Mouse (Mus musculus): ENCODE results near the gene Gatad2a. TPM values are rescaled to one million over a fixed set of nuclear protein-coding genes. Genes with fewer than 3 reads are reported as not detected.

Gatad2a gene
- polyA plus RNA-seq, 1 experiment from 2014 or later = 33.2 TPM

- Histone ChIP-seq H3K9me3 (replicated peaks) (no peaks in the 10 kb centered on the region), H3K27me3 (no peaks in the 10 kb centered on the region), H3K4me2 (no peak overlapping the region), H3K9ac (no peak overlapping the region), H3K27ac (peak overlapping the region; percentile 92), H3K4me1 (replicated peaks) (peaks cover 67% of the 10 kb centered on the region), H3K36me3 (peaks cover 5% of the 10 kb centered on the region; the same call in 1 of the 2 replicates), H3K4me3 (no peak overlapping the region)
- peak; percentile 86 for ATAC-seq (replicated peaks; ENCODE audit: insufficient number of reproducible peaks, insufficient read depth, low FRiP score, low read depth)
- WGBS = 32% methylated on average over 7 of the region's 7 CpGs
These were observed 60.0 kb downstream of the Gatad2a start for GRCm38 (mm10) chr8:69936050-69936794.

GRCm38 (mm10) chr8:69935431-69935830 lies 60.8 kb downstream of the Gatad2a start:
- no peak for ATAC-seq (replicated peaks; ENCODE audit: insufficient number of reproducible peaks, insufficient read depth, low FRiP score, low read depth)
- H3K27me3 ChIP-seq = no peaks in the 10 kb centered on the region
- peaks cover 60% of the 10 kb centered on the region for H3K4me1 ChIP-seq (replicated peaks)
- peak overlapping the region; percentile 92 for H3K27ac ChIP-seq
- H3K36me3 ChIP-seq = peaks cover 5% of the 10 kb centered on the region; the same call in 1 of the 2 replicates
- 92% methylated on average over 3 of the region's 3 CpGs for WGBS
- H3K9ac ChIP-seq = no peak overlapping the region
- H3K9me3 ChIP-seq (replicated peaks) = no peaks in the 10 kb centered on the region
- H3K4me3 ChIP-seq = no peak overlapping the region
- H3K4me2 ChIP-seq = no peak overlapping the region

- WGBS = 71% methylated on average over 5 of the region's 5 CpGs
- no peaks in the 10 kb centered on the region for H3K9me3 ChIP-seq (replicated peaks)
- H3K4me3 ChIP-seq = no peak overlapping the region
- peaks cover 5% of the 10 kb centered on the region; the same call in 1 of the 2 replicates for H3K36me3 ChIP-seq
- no peak overlapping the region for H3K4me2 ChIP-seq
- peaks cover 51% of the 10 kb centered on the region for H3K4me1 ChIP-seq (replicated peaks)
- no peak overlapping the region for H3K27ac ChIP-seq
- H3K9ac ChIP-seq = no peak overlapping the region
- ATAC-seq (replicated peaks; ENCODE audit: insufficient number of reproducible peaks, insufficient read depth, low FRiP score, low read depth) = no peak
- no peaks in the 10 kb centered on the region for H3K27me3 ChIP-seq
These were observed 61.6 kb downstream of the Gatad2a start for GRCm38 (mm10) chr8:69934582-69934981.

GRCm38 (mm10) chr8:69933811-69934210 lies 62.4 kb downstream of the Gatad2a start:
- no peak for ATAC-seq (replicated peaks; ENCODE audit: insufficient number of reproducible peaks, insufficient read depth, low FRiP score, low read depth)
- peaks cover 5% of the 10 kb centered on the region; the same call in 1 of the 2 replicates for H3K36me3 ChIP-seq
- no peak overlapping the region for H3K27ac ChIP-seq
- WGBS = 54% methylated on average over 2 of the region's 2 CpGs
- peaks cover 45% of the 10 kb centered on the region for H3K4me1 ChIP-seq (replicated peaks)
- H3K9ac ChIP-seq = no peak overlapping the region
- H3K27me3 ChIP-seq = no peaks in the 10 kb centered on the region
- H3K4me2 ChIP-seq = no peak overlapping the region
- H3K9me3 ChIP-seq (replicated peaks) = no peaks in the 10 kb centered on the region
- H3K4me3 ChIP-seq = no peak overlapping the region

GRCm38 (mm10) chr8:69926901-69927300 lies 69.3 kb downstream of the Gatad2a start:
- no peak for ATAC-seq (replicated peaks; ENCODE audit: insufficient number of reproducible peaks, insufficient read depth, low FRiP score, low read depth)
- H3K9me3 ChIP-seq (replicated peaks) = no peaks in the 10 kb centered on the region
- peaks cover 11% of the 10 kb centered on the region for H3K4me1 ChIP-seq (replicated peaks)
- no peak overlapping the region for H3K9ac ChIP-seq
- no peaks in the 10 kb centered on the region for H3K27me3 ChIP-seq
- H3K27ac ChIP-seq = no peak overlapping the region
- H3K4me2 ChIP-seq = no peak overlapping the region
- H3K4me3 ChIP-seq = no peak overlapping the region
- H3K36me3 ChIP-seq = peaks cover 3% of the 10 kb centered on the region; the same call in 1 of the 2 replicates

GRCm38 (mm10) chr8:69923986-69924385 lies 72.2 kb downstream of the Gatad2a start:
- Histone ChIP-seq H3K4me3 (no peak overlapping the region), H3K4me2 (no peak overlapping the region), H3K27ac (no peak overlapping the region), H3K9ac (no peak overlapping the region), H3K36me3 (peaks cover 3% of the 10 kb centered on the region; the same call in 1 of the 2 replicates), H3K27me3 (no peaks in the 10 kb centered on the region), H3K4me1 (replicated peaks) (peaks cover 35% of the 10 kb centered on the region), H3K9me3 (replicated peaks) (no peaks in the 10 kb centered on the region)
- 13% methylated on average over 1 of the region's 1 CpGs for WGBS
- no peak for ATAC-seq (replicated peaks; ENCODE audit: insufficient number of reproducible peaks, insufficient read depth, low FRiP score, low read depth)

- Histone ChIP-seq H3K9ac (no peak overlapping the region), H3K4me2 (no peak overlapping the region)
These were observed 75.0 kb downstream of the Gatad2a start for GRCm38 (mm10) chr8:69921141-69921540.

GRCm38 (mm10) chr8:69919876-69920662 lies 76.1 kb downstream of the Gatad2a start:
- 33% methylated on average over 11 of the region's 11 CpGs for WGBS
- H3K4me2 ChIP-seq = no peak overlapping the region; the same call in 1 of the 2 replicates
- H3K27me3 ChIP-seq = no peaks in the 10 kb centered on the region
- H3K4me3 ChIP-seq = no peak overlapping the region
- peaks cover 16% of the 10 kb centered on the region for H3K36me3 ChIP-seq
- peaks cover 48% of the 10 kb centered on the region for H3K4me1 ChIP-seq (replicated peaks)
- peak overlapping the region; percentile 55 for H3K27ac ChIP-seq
- H3K9ac ChIP-seq = no peak overlapping the region
- ATAC-seq (replicated peaks; ENCODE audit: insufficient number of reproducible peaks, insufficient read depth, low FRiP score, low read depth) = peak; percentile 15
- H3K9me3 ChIP-seq (replicated peaks) = no peaks in the 10 kb centered on the region

More at GRCm38 (mm10) chr8:69921141-69921540, 75.0 kb downstream of the Gatad2a start:
- H3K9me3 ChIP-seq (replicated peaks) = no peaks in the 10 kb centered on the region
- no peak overlapping the region for H3K4me3 ChIP-seq
- peaks cover 15% of the 10 kb centered on the region for H3K36me3 ChIP-seq
- H3K27me3 ChIP-seq = no peaks in the 10 kb centered on the region
- H3K27ac ChIP-seq = peak overlapping the region; percentile 55; the same call in 1 of the 2 replicates
- 85% methylated on average over 2 of the region's 2 CpGs for WGBS
- peaks cover 39% of the 10 kb centered on the region for H3K4me1 ChIP-seq (replicated peaks)
- ATAC-seq (replicated peaks; ENCODE audit: insufficient number of reproducible peaks, insufficient read depth, low FRiP score, low read depth) = no peak

- Histone ChIP-seq H3K9me3 (replicated peaks) (no peaks in the 10 kb centered on the region), H3K9ac (no peak overlapping the region), H3K4me3 (no peak overlapping the region), H3K4me2 (no peak overlapping the region), H3K27ac (peak overlapping the region; percentile 14; the same call in 1 of the 2 replicates), H3K36me3 (peaks cover 24% of the 10 kb centered on the region), H3K4me1 (replicated peaks) (peaks cover 57% of the 10 kb centered on the region), H3K27me3 (no peaks in the 10 kb centered on the region)
- ATAC-seq (replicated peaks; ENCODE audit: insufficient number of reproducible peaks, insufficient read depth, low FRiP score, low read depth) = peak; percentile 23; the same call in 1 of the 2 replicates
- 62% methylated on average over 1 of the region's 1 CpGs for WGBS
These were observed 77.2 kb downstream of the Gatad2a start for GRCm38 (mm10) chr8:69919010-69919409.

- no peak overlapping the region for H3K4me2 ChIP-seq
- peaks cover 52% of the 10 kb centered on the region for H3K4me1 ChIP-seq (replicated peaks)
- ATAC-seq (replicated peaks; ENCODE audit: insufficient number of reproducible peaks, insufficient read depth, low FRiP score, low read depth) = no peak
These were observed 77.7 kb downstream of the Gatad2a start for GRCm38 (mm10) chr8:69918506-69918905.

GRCm38 (mm10) chr8:69915748-69916147 lies 80.4 kb downstream of the Gatad2a start:
- WGBS = 22% methylated on average over 5 of the region's 5 CpGs
- Histone ChIP-seq H3K27me3 (no peaks in the 10 kb centered on the region), H3K9me3 (replicated peaks) (no peaks in the 10 kb centered on the region), H3K27ac (peak overlapping the region; percentile 91), H3K4me2 (peak overlapping the region; percentile 30; the same call in 1 of the 2 replicates), H3K9ac (no peak overlapping the region), H3K4me3 (no peak overlapping the region), H3K36me3 (peaks cover 56% of the 10 kb centered on the region), H3K4me1 (replicated peaks) (peaks cover 38% of the 10 kb centered on the region)
- peak; percentile 82 for ATAC-seq (replicated peaks; ENCODE audit: insufficient number of reproducible peaks, insufficient read depth, low FRiP score, low read depth)

More at GRCm38 (mm10) chr8:69918506-69918905, 77.7 kb downstream of the Gatad2a start:
- Histone ChIP-seq H3K9me3 (replicated peaks) (no peaks in the 10 kb centered on the region), H3K9ac (no peak overlapping the region), H3K4me3 (no peak overlapping the region), H3K27ac (no peak overlapping the region), H3K36me3 (peaks cover 29% of the 10 kb centered on the region), H3K27me3 (no peaks in the 10 kb centered on the region)

Data from heart, embryonic 15.5 days (tissue).